Mouse (Mus musculus): ENCODE data around the gene Dlx5. TPM values are rescaled to one million over a fixed set of nuclear protein-coding genes. Genes with fewer than 3 reads are reported as not detected.

Gene Dlx5
- polyA plus RNA-seq, 2 experiments from 2014 or later: not detected

- ATAC-seq: no peak
Observed at GRCm38 (mm10) chr6:6875676-6876075, 6.2 kb downstream of the Dlx5 start.

GRCm38 (mm10) chr6:6875136-6875535 lies 6.7 kb downstream of the Dlx5 start:
- no peak for ATAC-seq

GRCm38 (mm10) chr6:6874073-6874771 lies 7.7 kb downstream of the Dlx5 start:
- ATAC-seq: no peak

GRCm38 (mm10) chr6:6873476-6874072 lies 8.3 kb downstream of the Dlx5 start:
- no peak for ATAC-seq

- ATAC-seq: no peak
Observed at GRCm38 (mm10) chr6:6872873-6873272, 9.0 kb downstream of the Dlx5 start.

- no peak for ATAC-seq
Observed at GRCm38 (mm10) chr6:6871692-6872091, 10.2 kb downstream of the Dlx5 start.

- no peak for ATAC-seq
Observed at GRCm38 (mm10) chr6:6870876-6871420, 10.9 kb downstream of the Dlx5 start.

GRCm38 (mm10) chr6:6869961-6870800 lies 11.7 kb downstream of the Dlx5 start:
- ATAC-seq: no peak

GRCm38 (mm10) chr6:6869041-6869685 lies 12.7 kb downstream of the Dlx5 start:
- no peak for ATAC-seq

- ATAC-seq: no peak
Observed at GRCm38 (mm10) chr6:6867031-6867430, 14.9 kb downstream of the Dlx5 start.

GRCm38 (mm10) chr6:6864441-6865440 lies 17.1 kb downstream of the Dlx5 start:
- no peak for ATAC-seq

GRCm38 (mm10) chr6:6863955-6864354 lies 17.9 kb downstream of the Dlx5 start:
- no peak for ATAC-seq

GRCm38 (mm10) chr6:6863160-6863870 lies 18.6 kb downstream of the Dlx5 start, which contains the start of gene Dlx6:
Gene Dlx6, plus strand, starts transcription at chr6:6863334.
- no peak for ATAC-seq

- no peak for ATAC-seq
Observed at GRCm38 (mm10) chr6:6862611-6863010, 19.3 kb downstream of the Dlx5 start.

- ATAC-seq: no peak
Observed at GRCm38 (mm10) chr6:6861798-6862428, 20.0 kb downstream of the Dlx5 start.

- no peak for ATAC-seq
Observed at GRCm38 (mm10) chr6:6861086-6861797, 20.6 kb downstream of the Dlx5 start.

GRCm38 (mm10) chr6:6860411-6861085 lies 21.3 kb downstream of the Dlx5 start:
- no peak for ATAC-seq

GRCm38 (mm10) chr6:6859950-6860410 lies 21.9 kb downstream of the Dlx5 start:
- ATAC-seq: no peak

Data from activated CD4-positive, CD25-positive, alpha-beta regulatory T cell, adult 4 months (primary cell).